Mouse (Mus musculus) lung, postnatal 36 days (tissue): ENCODE results near the gene Ggt1.

Experiments
- DNase-seq: peaks from one replicate; pipeline ENCODE4 v3.0.0; 2022; ENCODE audit warnings: mixed read lengths

The Ggt1 gene

DNA sequence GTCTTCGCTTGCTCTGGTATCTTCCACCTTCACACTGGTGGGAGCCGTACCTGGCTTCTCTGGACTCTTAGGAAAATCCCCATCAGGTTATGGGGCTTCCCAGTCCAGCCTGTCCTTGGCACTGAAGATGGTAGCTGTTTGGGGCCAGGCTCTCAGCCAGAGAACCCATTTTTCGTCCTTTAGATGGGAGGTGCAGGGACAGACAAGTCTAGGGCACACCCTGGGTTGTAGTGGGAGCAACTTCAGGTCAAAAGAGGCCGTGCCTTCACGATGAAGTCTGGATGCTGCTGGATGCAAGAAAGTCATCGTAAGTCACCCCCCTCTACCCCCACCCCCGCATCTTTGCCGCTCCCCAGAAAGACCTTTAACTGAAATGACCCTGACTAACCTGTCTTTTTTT, 73.2 kb downstream of the Ggt1 start:
- DNase-seq, result no peak

DNA sequence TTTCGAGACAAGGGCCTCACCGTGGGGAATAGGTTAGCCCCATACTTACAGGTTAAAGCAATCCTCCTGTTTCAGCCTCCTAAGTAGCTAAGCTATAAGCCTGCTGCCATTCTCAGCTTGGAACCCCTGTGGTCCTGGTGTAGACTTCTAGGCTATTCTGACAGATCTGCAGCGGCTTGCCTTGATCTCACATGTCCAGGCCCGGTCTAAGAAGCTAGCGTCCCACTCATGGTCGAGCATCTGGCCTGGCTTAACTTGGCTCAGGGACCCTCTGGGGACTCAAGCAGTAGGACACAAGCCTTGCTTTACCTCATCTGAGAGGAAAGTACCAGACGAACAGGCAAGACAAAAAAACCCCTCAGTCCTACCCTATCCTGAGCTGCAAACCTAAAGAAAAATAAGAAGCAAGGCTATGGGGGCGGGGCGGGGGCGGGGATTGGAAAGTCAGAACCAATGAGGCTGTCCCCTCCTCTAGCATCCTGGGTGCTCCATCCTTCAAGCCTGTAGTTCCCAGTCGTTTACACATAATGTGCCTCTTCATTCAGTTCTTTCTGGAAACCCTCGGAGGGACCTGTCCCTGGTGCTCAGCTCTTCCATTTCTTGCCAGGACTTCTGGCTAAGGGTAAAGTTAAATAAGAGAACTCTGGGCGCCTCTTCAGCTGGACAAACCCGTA, 73.8 kb downstream of the Ggt1 start:
- no peak for DNase-seq

DNA sequence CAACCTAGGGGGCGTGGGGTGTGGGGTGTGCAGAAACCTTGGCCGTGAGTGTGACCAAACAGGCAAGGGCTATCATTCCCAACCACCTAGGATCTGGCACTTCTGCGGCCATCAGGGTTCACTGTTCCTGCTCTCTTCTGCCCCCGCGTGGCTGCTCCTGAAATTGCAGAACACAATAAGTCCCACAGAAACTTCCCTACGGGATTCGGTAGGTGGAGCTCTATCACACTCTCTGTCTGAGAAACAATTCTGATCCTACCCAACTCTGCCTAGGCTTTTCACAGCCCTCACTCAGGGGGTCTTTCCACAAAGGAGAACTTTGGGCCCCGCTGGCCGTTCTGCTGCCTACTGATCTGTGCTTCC, 74.3 kb downstream of the Ggt1 start:
- DNase-seq, result peak; percentile 94
